Mouse (Mus musculus) liver, embryonic 15.5 days (tissue): ENCODE measurements around the gene Atg2b. TPM values are rescaled to one million over a fixed set of nuclear protein-coding genes. Genes with fewer than 3 reads are reported as not detected.

ENCODE experiments used
- polyA plus RNA-seq: library from polyadenylated mRNA; unstranded; fragments of >200 nt; fragmentation: Nextera tagmentation; extraction: Ambion mirVana; gene quantifications from 2 replicates; pipeline ENCODE4 v1.2.1, GENCODE M21; 2015

Gene Atg2b
- polyA plus RNA-seq, 1 experiment from 2014 or later, result 6.8 TPM

Other genes starting within 250 kb of the Atg2b start
- gene D430019H16Rik, start 231.4 kb downstream of the Atg2b start, polyA plus RNA-seq, result 0.03 and 0.05 TPM in 2 replicates
- 0.05 and 0.08 TPM in 2 replicates for gene Bdkrb2, start 122.0 kb downstream of the Atg2b start, polyA plus RNA-seq
- gene Bdkrb1, start 82.1 kb downstream of the Atg2b start, polyA plus RNA-seq, result not detected in 2 replicates
- gene Gskip, start 382 bp downstream of the Atg2b start, polyA plus RNA-seq, result 11.5 and 11.8 TPM in 2 replicates
- gene Ak7, start 20.8 kb upstream of the Atg2b start, polyA plus RNA-seq, result 0.09 and 0.13 TPM in 2 replicates
- 90.3 and 97.1 TPM in 2 replicates for gene Papola, start 99.5 kb upstream of the Atg2b start, polyA plus RNA-seq